Mouse (Mus musculus) CH12F3 (cell line): ENCODE measurements around the gene Actr2.
"Not testable (repeated sequence)": the region's sequence is repeated elsewhere in the genome, so short reads cannot be mapped to it uniquely, and the experiment has no call there.

Experiments used
- in situ Hi-C: fragments of 300-500 bp; cut with MboI; formaldehyde crosslinking; loops from 2 replicates; pipeline ENCODE4 v1.14.3; 2020; ENCODE audit warnings: low sequenced_read_pairs

The Actr2 gene

GRCm38 (mm10) chr11:20112741-20113480, at the start of gene Actr2:
Actr2 (minus strand) TSS chr11:20112913.
- in situ Hi-C loops: no loop called here

DNA sequence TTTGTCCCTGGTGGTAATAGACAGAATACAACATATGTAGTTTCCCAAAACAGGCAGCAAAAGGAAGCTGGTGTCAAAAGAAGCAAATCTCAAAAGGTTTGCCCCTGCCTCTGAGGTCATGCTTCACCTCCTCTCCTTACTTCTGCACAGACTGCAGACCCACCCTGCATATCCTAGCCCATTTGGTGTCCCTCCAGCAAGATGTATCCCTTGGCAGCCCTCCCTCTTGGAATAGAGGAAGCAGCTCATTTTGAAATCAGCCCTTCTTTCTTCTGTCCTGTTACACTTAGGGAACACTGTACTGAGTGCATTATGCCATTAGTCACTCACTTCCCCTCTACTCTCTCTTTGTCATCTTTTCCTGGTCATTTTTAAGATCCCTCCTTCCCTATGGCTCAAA, 46.2 kb upstream of the Actr2 start:
- in situ Hi-C loops: no loop called here

- in situ Hi-C loops: not testable (repeated sequence)
These were observed 40.8 kb upstream of the Actr2 start for GRCm38 (mm10) chr11:20153542-20153941.

DNA sequence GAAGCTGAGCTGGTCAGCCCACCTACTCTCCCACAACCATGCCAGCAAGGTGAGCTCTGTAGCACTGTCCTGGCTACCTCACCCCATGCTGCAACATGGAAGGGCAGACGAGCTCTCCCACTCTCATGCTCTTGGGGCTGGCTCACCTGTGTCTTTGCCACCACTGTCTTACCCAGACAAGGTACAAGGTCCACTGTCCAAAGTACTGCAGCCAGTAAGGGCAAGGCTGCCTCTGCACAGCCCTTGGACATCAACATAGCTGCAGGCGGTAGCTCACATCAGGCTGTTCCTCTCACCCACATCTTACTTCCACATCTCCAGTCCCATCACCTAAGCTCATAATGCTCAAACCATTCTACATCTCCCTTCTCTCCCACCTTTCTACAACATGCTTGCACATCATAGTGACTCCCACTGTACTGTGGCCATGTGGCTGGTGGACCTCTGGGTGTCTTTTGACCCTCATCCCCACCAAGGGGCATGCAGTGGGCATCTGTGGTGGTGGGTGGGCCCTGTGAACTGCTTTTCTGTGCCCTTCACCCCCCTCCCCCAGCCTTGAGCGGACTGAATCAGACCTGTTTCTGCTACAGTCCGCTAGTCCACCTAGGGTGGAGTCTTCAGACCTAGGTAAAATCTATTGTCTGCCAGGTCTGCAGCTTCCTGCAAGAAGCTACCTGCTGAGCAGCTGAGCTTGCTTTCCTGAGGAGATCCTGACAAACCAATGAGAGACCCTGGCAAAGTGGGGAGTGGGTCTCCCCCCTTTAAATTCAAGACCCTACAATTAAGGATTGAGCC, 39.6 kb upstream of the Actr2 start:
- in situ Hi-C loops: no loop called here

DNA sequence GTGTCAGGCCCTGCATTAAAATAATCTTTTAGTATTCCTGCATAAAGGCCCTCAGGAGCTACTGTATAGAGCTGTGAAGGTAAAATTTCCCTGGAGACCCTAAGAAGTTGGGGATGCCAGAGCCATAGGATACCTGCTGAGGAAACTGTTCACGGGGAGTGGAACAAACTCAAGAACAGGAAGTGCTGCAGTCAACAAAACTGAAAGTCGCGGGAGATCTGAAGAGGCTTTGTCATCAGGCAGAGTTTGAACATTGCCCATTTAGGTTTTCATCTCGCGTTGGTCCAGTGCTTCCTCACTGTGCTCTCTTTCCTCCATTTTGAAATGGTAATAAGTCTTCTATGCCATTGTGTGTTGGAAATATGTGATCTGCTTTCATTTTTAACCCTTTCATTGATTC, 38.6 kb upstream of the Actr2 start:
- in situ Hi-C loops: no loop called here

DNA sequence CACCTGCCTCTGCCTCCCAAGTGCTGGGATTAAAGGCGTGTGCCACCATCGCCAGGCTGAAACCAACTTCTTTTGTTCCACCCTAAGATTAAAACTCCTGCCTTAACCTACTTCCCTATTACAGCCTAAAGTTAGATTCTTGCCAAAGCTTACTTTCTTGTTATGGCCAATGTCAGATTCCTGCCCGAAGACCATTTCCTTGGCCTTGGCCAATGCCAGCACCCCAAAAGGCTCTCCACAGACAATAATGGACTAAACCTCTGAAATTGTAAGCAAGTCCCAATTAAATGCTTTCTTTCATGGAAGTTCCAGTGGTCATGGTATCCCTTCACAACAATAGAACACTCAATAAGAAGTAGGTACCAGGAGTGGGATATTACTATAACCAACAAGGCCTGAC, 37.2 kb upstream of the Actr2 start:
- in situ Hi-C loops: no loop called here

- in situ Hi-C loops: no loop called here
These were observed 32.7 kb upstream of the Actr2 start for GRCm38 (mm10) chr11:20145383-20145782.

- in situ Hi-C loops: no loop called here
These were observed 32.0 kb upstream of the Actr2 start for GRCm38 (mm10) chr11:20144536-20145263.

- in situ Hi-C loops: not testable (repeated sequence)
These were observed 31.0 kb upstream of the Actr2 start for GRCm38 (mm10) chr11:20143687-20144086.

- in situ Hi-C loops: no loop called here
These were observed 29.8 kb upstream of the Actr2 start for GRCm38 (mm10) chr11:20142516-20142915.

GRCm38 (mm10) chr11:20140286-20140685, 27.6 kb upstream of the Actr2 start:
- in situ Hi-C loops: no loop called here

GRCm38 (mm10) chr11:20139711-20140110, 27.0 kb upstream of the Actr2 start:
- in situ Hi-C loops: loop anchor here (10.0 kb wide), 1 partner anchor 265 kb away; no protein-coding TSS in a partner anchor

- in situ Hi-C loops: loop anchor here (10.0 kb wide), 1 partner anchor 266 kb away; no protein-coding TSS in a partner anchor
These were observed 25.9 kb upstream of the Actr2 start for GRCm38 (mm10) chr11:20138498-20139208.

GRCm38 (mm10) chr11:20137872-20138271, 25.2 kb upstream of the Actr2 start:
- in situ Hi-C loops: loop anchor here (10.0 kb wide), 1 partner anchor 267 kb away; no protein-coding TSS in a partner anchor

DNA sequence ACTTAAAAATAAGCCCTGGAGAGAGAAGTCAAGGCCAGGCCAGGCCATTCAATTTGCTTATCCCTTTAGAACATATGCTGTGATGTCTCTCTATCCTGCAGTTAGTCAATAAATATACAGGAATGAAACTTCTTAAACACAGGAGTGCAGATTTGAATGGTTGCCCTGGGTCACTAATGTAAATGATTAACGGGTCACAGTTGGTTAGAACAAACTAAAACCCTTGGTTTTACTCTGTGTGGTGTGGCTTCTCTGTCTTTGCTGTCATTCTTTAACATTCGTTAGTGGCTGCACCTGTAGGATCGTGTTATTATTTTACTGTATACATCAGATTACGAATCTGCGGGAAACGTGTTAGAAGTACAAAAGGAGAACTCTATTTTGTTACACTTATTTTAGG, 23.6 kb upstream of the Actr2 start:
- in situ Hi-C loops: loop anchor here (10.0 kb wide), 1 partner anchor 268 kb away; no protein-coding TSS in a partner anchor

DNA sequence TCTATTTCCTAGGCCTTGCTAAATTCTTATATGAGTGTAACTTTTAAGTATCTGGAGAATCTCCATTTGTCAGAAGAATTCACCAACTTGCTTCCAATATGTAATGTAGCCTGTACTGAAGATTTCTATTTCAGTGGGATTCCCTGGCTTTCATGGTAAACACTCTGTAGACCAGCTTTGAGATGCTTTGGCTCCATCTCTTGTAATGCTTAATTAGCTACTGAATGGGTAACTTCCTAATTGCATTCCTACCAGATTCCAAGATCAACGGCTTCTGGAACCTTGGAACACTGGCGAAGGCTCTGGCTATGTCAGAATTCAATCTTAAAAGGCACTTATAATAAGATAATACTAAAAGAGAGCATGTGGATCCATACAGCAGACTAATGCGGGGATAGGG, 22.2 kb upstream of the Actr2 start:
- in situ Hi-C loops: loop anchor here (10.0 kb wide), 1 partner anchor 270 kb away; no protein-coding TSS in a partner anchor

GRCm38 (mm10) chr11:20133721-20134120, 21.0 kb upstream of the Actr2 start:
- in situ Hi-C loops: loop anchor here (10.0 kb wide), 1 partner anchor 271 kb away; no protein-coding TSS in a partner anchor

DNA sequence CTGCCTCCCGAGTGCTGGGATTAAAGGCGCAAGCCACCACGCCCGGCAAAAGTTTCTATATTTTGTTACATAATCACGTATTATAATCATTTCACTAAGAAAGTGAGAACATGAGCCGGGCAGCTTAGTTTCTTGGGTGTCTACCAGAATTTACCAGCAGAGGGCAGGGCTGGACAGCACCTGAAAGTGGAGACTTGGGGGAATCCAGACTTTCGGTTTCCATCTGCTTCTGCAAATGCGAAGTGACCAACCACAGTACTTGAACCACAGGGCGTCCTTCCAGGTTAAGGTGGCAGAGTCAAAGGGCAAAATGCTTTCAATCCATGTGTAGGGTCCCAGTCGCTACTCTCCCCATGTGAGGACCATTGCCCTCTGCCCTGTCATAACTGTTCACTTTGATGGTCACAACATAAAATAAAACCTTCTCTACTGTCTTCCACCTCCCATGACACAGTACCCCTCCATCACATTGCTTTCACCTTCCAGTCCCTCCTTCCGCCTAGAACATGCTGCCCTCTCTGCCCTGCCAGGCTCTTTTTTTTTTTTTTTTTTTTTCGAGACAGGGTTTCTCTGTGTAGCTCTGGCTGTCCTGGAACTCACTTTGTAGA, 20.3 kb upstream of the Actr2 start:
- in situ Hi-C loops: loop anchor here (10.0 kb wide), 1 partner anchor 272 kb away; no protein-coding TSS in a partner anchor

DNA sequence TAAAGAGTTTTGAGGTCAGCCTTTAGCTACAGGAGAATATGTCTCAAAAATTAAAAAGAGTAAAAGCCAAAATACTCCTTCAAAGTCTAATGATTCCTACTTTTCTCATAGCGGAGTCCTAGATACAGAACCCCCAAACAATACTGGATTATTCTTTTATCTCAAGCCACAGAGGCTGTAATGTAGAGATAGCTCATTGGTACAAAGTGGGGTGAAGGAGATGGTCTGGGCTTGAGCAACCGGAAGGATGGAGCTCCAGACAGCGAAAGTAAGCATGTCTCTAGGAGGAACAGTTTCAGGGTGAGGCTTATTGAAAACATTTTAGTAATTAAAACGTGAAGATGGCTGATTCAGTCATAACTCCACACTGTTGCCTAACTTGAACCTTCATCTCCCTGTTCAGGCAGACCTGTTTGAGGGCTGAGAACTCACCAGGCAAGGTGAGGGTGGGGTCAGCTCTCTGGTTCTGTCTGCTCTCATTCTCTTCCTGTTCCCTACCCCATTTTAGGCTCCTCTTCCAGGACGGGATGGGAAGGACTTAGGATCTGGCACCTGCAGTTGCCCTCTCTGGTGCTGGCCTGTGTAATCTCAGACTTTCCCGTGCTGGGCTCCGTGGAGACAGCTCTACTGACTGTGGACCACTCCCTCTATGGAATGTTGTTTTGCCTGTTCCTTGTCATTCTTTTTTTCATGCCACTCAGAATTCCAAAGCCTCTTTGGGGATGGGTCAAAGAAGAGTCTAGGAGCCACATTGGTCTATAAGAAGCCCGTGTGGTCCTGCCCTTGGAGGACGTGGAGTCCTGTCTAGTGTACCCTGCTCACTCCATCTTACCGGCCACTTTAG, 14.2 kb upstream of the Actr2 start:
- in situ Hi-C loops: no loop called here
